Mouse (Mus musculus): ENCODE measurements around the gene Palmd.

Palmd gene

GRCm38 (mm10) chr3:116960414-116960813 is 8.4 kb downstream of the Palmd start:
- no peak for DNase-seq (ENCODE audit: low spot score)

GRCm38 (mm10) chr3:116955061-116955460 is 13.7 kb downstream of the Palmd start:
- no peak for DNase-seq (ENCODE audit: low spot score)

GRCm38 (mm10) chr3:116953366-116953765 is 15.4 kb downstream of the Palmd start:
- DNase-seq (ENCODE audit: low spot score), result no peak

GRCm38 (mm10) chr3:116952242-116952899 is 16.4 kb downstream of the Palmd start:
- DNase-seq (ENCODE audit: low spot score), result no peak

GRCm38 (mm10) chr3:116951489-116951888 is 17.3 kb downstream of the Palmd start:
- no peak for DNase-seq (ENCODE audit: low spot score)

- no peak for DNase-seq (ENCODE audit: low spot score)
These were observed 18.1 kb downstream of the Palmd start for GRCm38 (mm10) chr3:116950665-116951115.

- no peak for DNase-seq (ENCODE audit: low spot score)
These were observed 22.3 kb downstream of the Palmd start for GRCm38 (mm10) chr3:116946476-116946875.

- no peak for DNase-seq (ENCODE audit: low spot score)
These were observed 25.4 kb downstream of the Palmd start for GRCm38 (mm10) chr3:116943422-116943821.

- no peak for DNase-seq (ENCODE audit: low spot score)
These were observed 26.0 kb downstream of the Palmd start for GRCm38 (mm10) chr3:116942751-116943150.

GRCm38 (mm10) chr3:116941559-116942117 is 27.1 kb downstream of the Palmd start:
- no peak for DNase-seq (ENCODE audit: low spot score)

GRCm38 (mm10) chr3:116940804-116941558 is 27.8 kb downstream of the Palmd start:
- no peak for DNase-seq (ENCODE audit: low spot score)

- no peak for DNase-seq (ENCODE audit: low spot score)
These were observed 31.7 kb downstream of the Palmd start for GRCm38 (mm10) chr3:116936934-116937691.

- no peak for DNase-seq (ENCODE audit: low spot score)
These were observed 35.6 kb downstream of the Palmd start for GRCm38 (mm10) chr3:116933158-116933557.

GRCm38 (mm10) chr3:116928994-116929393 is 39.8 kb downstream of the Palmd start:
- no peak for DNase-seq (ENCODE audit: low spot score)

GRCm38 (mm10) chr3:116923042-116923441 is 45.7 kb downstream of the Palmd start:
- DNase-seq (ENCODE audit: low spot score), result no peak

GRCm38 (mm10) chr3:116921535-116921934 is 47.3 kb downstream of the Palmd start:
- DNase-seq (ENCODE audit: low spot score), result no peak

GRCm38 (mm10) chr3:116917016-116917415 is 51.8 kb downstream of the Palmd start:
- DNase-seq (ENCODE audit: low spot score), result no peak

- DNase-seq (ENCODE audit: low spot score), result no peak
These were observed 53.9 kb downstream of the Palmd start for GRCm38 (mm10) chr3:116914931-116915330.

GRCm38 (mm10) chr3:116914374-116914773 is 54.4 kb downstream of the Palmd start:
- DNase-seq (ENCODE audit: low spot score), result no peak

- DNase-seq (ENCODE audit: low spot score), result no peak
These were observed 62.2 kb downstream of the Palmd start for GRCm38 (mm10) chr3:116906596-116906995.

- DNase-seq (ENCODE audit: low spot score), result no peak
These were observed 62.9 kb downstream of the Palmd start for GRCm38 (mm10) chr3:116905898-116906297.

- no peak for DNase-seq (ENCODE audit: low spot score)
These were observed 64.6 kb downstream of the Palmd start for GRCm38 (mm10) chr3:116904158-116904557.
